Mouse (Mus musculus) induced T-regulatory cell, adult 2 months (primary cell): ENCODE data around the gene Thra.

Source experiments
- DNase-seq: peaks from one replicate; pipeline ENCODE4 v3.0.0-alpha.2; 2012; ENCODE audit warnings: low read depth

Gene Thra

DNA sequence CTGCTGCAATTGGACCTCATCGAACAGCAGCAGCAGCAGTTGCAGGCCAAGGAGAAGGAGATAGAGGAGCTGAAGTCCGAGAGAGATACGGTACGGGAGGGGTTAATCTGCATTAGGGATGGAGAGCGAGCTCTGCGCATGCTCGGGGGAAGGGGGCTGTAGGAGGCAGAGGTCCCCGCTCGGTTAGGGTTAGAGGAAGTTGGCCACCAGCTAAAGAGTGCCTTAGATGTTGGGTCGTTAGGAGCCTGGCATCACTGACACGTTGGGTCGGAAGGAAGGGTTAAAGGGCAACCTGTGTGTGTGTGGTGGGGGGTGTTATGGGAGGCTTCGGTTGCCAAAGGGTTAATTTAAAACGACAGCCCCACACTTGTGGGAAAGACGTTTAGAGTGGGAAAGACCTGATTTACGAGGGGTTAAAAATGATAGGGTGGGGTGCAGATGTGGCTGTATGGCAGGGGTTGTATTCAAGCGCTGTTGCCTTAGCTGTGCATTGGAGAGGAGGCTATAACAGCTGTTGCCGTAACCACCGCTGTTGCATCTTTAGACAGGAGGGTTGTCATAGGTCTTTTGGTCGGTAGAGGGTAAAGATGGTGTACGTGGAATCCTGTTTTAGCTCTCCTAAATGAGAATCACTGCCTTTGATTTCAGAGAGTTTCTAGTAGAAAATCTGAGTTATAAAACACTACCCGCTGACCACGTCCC lies 56.2 kb downstream of the Thra start:
- DNase-seq, result peak; percentile 78

DNA sequence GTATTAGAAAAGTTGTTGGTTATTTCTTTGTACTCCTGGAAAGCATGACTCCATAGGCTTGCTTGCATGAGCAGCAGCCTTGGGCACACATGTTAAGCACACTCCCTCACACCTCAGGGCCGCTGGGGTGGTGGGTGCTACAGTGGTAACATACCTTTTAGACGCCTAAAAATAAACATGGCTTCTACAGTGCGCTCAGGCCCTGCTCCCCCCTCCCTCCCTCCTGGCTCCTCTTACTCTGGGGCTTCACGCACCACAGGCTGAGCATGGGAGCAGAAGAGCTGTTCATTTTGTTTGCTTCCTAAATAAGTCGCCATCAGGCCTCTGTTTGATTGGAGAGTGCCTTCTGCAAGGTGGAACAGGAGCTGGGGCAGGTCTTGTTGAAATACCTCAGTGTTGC lies 56.9 kb downstream of the Thra start:
- no peak for DNase-seq

DNA sequence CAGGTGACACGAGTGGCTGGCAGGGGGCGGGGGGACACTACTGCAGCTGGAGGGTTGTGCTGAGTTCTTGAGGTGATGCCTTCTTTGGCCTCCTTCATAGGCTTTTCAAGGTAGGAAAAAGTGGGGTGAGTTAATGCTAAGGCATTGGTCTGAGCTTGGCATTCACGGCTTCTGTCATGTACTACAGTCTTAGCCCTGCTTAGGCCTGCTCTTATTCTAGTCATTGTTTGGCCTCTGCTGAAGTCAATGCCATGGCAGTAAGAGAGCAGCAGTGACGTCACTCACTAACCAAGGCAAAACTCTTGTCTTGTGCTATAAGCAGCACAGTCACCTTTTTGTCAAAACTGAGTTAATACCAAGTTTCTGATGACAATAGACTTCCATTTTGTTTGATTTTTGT lies 57.5 kb downstream of the Thra start:
- DNase-seq, result no peak

DNA sequence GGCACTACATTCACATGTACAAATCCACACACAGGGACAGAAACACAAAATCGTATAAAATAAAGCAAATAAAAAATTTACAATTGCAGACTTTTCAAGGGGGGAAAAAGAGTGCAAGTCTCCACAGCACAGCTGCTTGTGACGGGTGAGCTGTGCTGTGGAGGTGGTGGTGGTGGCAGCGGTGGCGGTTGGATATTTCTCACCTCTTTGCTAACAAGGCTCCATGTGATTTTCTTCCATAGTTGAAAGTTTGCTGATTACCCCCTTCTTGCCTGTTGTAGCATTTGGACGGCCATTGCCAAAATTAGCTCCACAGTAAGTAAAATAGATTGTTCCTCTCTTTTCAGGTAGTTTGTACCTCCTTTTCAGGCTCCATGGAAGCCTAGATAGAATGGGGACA lies 64.2 kb downstream of the Thra start, which contains the start of gene Casc3:
Gene Casc3 (plus strand): TSS at position 301 of the 400 bp plus-strand sequence.
- no peak for DNase-seq

DNA sequence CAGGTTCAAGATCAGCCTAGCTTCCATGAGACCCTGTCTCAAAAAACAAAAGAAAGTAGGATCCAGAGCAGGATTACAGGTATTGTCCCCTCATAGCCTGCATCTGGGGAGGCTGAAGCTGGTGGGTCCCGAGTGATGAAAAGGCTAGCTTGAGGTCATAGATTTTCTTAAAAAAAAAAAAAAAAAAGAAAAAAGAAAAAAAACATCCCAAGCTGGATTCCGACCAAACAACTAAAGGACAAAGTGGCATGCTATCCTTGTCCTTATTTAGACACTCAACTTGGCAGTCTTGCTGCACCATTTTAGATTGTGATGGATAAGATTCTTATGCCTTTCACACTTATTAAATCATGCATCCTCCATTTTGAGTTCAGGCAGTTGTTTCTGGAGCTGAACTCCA lies 68.0 kb downstream of the Thra start:
- no peak for DNase-seq

DNA sequence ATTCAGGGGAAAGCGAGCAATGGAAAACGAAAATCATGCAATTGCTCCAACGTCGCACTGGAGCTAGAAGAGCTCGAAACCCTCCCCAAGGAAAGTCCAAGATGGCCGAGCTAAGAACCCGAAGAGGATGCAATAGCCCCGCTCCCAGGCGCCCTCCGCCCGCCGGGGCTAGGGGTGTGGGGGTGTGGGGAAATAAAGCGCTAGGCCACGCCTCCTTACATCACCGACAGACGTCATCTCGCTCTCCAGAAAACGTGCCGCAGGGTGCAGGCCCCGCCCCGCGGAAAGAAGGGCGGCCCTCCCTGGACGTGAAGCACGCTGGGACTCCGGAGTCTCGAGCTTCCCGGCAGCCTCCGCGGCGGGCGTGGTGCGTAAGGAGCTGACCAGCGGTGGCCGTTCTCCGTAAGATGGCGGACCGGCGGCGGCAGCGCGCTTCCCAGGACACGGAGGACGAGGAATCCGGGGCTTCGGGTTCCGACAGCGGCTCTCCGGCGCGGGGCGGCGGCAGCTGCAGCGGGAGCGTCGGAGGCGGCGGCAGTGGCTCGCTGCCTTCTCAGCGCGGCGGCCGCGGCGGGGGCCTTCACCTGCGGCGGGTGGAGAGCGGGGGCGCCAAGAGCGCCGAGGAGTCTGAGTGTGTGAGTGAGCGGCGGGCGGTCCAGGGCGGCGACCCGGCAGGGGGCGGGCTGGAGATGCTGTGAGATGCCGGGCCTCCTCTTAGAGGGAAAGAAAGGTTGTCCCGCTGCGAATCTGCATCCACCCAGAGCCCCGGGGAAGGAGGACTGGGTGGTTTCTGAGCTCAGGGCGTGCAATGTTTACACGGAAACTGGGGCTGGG lies 69.2 kb downstream of the Thra start:
- peak; percentile 99 for DNase-seq

DNA sequence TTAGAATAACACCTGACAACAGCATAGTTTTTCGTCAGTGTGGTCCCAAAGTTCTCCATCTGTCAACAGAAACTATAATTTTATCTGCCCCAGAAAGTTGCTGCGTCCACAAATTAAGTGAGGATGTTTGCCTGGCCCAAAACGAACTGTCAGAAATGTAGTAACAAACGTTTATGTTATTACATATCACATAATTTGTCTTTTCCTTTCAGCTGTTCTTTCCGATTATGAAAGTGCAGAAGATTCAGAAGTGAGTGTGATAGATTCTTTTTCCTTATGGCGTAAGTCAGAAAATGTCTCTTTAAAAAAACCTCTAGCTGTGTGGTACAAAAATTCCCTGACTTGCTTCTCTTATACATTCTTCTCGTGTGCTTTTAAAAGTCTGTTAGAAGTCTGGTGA lies 70.2 kb downstream of the Thra start:
- no peak for DNase-seq

DNA sequence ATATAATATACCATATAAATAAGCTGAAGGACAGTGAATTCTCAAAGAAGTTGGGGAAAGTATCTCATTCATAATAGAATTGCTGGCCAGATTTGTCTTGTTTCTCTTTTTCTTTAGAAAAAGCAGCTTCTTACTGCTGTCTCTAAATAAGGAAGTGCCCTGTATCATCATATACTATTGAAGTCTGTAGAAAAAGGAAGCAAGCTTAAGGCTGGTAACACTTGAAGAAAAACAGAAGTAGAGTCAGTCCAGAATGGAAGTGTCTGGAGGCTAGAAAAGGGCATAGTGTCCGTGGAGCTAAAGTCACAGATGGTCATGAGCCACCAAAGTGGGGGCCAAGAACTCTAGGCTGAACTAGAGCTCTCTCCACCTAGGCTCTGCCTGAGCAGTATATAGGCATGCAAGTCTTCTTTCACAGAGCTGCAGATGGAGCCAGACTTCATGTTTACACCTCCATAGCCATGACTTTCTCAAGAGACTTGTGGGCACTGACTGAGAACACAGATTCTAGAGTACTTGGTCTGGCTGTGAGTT lies 76.3 kb downstream of the Thra start:
- no peak for DNase-seq
